Mouse (Mus musculus) adrenal gland, postnatal 14 days (tissue): ENCODE results near the gene Sema3b. TPM values are rescaled to one million over a fixed set of nuclear protein-coding genes. Genes with fewer than 3 reads are reported as not detected.
"Not testable (repeated sequence)": the region's sequence is repeated elsewhere in the genome, so short reads cannot be mapped to it uniquely, and the experiment has no call there.

ENCODE experiments used
- DNase-seq: peaks from one replicate; pipeline ENCODE4 v3.0.0; 2021; ENCODE audit warnings: mixed read lengths
- total RNA-seq: library from RNA; stranded (reverse); gene quantifications from 2 replicates; pipeline ENCODE4 v1.2.3, GENCODE M21; 2021

Gene Sema3b
- total RNA-seq, 1 experiment from 2014 or later, result 8.3 TPM

DNA sequence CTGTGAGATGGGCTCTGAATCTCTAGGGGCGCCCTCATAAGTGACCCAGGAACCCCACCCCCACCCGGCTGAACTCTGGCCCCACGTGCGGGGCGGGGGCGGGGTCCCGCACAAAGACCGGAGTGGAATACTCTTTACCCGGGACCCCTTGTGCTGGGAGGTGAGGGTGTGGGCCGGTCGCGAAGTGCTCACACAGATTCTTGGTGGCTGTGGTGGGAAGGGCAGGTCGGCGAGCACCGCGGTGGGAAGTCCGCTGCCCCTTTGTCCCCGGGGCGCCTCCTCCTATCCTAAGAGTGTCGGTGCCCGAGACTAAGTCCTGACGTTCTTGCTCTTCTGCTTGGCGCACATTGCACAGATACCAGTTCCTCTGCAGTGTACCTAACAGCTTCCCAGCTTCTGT is 39.8 kb downstream of the Sema3b start:
- no peak for DNase-seq

DNA sequence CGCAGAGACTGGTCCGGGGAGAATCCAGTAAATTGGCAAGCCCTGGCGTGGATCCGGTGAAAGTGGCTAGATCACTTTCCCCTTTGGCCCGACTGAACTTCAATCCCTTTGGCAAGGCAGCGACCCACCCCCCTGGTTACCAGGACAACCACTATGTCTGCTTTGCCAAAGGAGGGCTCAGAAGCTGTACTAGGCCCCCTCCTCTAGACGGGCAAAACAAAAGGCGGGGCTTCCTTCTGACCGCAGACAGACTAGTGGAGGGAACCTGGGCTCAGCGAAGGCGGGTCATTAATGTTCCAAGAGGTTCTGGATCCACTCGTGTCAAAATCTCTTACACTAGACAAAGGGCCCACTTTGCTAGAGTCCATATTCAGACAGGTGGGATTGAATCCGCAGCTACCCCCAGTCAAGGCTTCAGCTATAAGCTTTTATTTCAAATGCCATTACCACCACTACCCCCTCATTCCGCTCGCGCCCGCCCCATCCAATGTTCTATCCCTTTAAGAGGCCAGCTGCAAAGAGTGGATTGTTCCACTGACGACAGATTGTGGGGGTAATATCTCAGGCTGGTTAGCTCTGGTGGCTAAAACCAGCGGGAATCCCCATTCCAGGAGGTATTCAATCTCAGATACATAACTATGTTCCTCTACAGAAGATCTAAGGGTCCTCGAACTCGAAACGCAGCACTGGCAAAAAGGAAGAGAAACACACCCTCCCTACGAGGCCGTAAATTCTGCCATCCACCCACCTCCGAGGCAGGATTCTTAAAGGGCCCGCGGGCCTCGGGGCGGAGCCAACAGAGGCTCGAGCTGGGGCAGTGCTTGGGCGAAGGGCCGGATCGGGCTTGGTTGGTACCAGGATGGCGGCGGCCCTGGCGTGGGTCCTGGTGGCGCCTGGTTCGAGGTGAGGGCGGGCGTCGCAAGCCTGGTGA is 40.4 kb downstream of the Sema3b start:
- DNase-seq, result peak; percentile 93

DNA sequence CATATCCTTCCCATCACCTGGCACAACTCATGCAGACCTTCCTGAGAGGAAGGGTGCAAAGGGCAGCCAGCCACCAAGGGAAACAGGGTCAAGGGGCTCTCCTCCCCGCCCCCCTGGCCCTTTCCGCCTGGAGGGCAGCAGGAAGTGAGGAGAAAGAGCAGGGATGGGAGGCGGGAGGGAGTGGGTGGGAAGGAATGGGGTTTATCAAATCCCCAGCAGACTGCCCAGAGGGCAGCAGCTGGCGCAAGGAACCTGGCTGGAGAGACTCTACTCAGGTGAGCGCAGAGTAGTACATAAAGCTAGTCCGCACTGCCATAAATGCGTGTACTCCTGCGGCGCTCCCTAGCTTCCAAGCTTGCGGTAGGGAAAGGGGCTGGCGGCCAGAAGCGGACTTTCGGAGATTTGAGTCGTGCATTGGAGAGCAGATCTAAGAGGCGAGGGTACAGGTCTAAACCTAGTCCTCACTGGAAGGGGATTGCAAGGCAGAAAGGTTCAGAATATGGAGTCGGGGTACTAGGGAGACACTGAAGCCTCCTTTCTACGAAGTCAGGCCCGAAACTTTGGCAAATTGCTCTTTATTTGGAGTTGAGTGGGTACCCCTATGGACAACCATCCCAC is 41.2 kb downstream of the Sema3b start, which contains the start of gene Hyal2:
Hyal2 (plus strand) TSS at position 244 of the 618 bp plus-strand sequence.
- peak; percentile 73 for DNase-seq

DNA sequence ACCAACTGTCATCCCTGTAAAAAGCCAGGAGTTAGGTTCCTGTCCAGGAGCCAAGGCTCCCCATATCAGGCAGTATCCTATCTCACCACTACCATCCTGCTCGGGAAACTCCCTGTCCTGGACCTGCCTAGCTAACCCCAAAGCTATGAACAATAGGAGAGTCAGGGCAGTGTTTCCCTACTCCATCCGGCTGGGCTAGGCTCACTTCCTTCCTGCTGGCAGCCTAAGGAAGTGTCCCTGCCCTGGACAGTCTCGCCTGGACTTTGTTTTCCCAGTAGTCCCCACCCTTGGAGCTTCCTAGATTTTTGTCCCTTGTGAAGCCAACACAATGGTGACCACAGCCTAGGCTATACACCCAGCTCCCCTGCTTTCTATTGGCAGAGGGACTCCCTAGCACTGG is 42.2 kb downstream of the Sema3b start:
- DNase-seq, result peak; percentile 47

DNA sequence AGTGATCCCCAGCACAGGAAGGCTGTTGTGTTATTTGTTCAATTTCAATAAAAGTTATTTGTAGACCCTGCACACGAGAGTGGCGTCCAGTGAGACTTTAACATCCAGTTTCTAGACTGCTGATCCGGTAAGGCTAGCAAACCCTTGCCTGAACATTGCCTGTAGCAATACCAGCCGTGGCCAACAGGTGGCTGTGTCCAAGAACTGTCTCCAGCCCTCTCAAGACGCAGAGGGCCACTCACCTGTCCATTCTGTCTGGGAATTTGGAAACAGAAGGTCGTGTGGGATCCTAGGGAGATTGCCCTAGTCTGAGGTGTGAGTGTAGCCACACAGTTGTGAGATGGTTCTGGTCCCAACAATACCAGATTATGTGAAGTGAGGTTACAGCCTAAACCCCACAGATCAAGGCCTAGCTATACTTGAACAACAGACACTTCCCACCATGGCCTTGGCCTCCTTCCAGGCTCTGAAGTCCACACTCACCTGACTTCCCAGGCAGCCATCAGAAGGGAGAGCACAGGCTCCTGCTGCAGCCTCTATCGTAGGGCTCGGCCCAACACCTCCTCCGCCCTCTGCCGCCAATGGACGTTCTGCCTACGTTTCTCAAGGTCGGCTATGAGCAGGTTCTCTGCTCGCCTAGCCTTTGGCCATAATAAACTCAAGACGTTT is 42.9 kb downstream of the Sema3b start:
- DNase-seq, result peak; percentile 90

GRCm38 (mm10) chr9:107565556-107565955 is 43.5 kb downstream of the Sema3b start:
- DNase-seq, result not testable (repeated sequence)

DNA sequence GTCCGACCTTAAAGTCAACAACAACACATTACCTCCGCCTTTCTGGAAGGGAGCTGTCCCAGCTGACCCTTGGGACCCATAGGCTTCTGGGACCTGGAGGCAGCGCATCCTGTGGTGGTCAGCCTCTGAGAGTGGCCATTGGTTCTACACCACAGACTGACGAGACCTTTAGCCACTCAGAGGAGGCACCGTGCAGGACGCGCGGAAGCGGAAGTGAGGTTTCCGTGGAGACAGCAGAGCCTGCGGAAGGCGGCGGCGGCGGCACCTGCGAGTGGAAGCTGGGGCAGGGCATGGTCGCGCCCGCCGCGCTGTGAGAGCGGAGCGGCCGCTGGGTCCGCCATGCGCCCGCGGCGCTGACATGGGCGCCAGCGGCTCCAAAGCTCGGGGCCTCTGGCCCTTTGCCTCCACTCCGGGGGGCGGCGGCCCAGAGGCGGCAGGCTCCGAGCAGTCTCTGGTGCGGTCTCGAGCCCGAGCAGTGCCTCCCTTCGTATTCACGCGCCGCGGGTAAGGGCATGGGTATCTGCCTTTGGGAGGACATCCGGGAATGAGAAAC is 45.9 kb downstream of the Sema3b start, which contains the start of gene Tusc2:
Tusc2 (plus strand) TSS at position 227 of the 553 bp plus-strand sequence.
- peak; percentile 97 for DNase-seq

GRCm38 (mm10) chr9:107556346-107556745 is 52.7 kb downstream of the Sema3b start:
- DNase-seq, result no peak

DNA sequence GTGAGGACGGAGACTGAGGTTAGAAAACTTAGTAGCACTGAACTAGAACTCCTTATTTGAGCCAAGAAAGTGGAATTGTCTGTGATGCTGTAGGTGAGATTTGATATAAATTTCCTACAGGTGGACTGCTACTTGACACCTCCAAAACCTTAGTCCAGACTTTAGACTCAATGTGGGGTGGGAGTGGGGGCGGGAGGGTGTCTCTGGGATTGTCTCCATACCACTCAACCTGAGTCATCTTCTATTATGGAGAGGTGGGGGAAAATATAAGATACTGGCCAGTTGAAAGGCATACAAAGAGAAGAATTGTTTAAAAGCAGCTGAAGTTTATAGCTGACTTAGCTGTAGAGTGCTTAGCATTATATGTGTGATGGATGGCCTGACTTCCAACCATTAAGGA is 53.3 kb downstream of the Sema3b start:
- DNase-seq, result no peak

- DNase-seq, result peak; percentile 78
These were observed 54.0 kb downstream of the Sema3b start for GRCm38 (mm10) chr9:107555031-107555457.

DNA sequence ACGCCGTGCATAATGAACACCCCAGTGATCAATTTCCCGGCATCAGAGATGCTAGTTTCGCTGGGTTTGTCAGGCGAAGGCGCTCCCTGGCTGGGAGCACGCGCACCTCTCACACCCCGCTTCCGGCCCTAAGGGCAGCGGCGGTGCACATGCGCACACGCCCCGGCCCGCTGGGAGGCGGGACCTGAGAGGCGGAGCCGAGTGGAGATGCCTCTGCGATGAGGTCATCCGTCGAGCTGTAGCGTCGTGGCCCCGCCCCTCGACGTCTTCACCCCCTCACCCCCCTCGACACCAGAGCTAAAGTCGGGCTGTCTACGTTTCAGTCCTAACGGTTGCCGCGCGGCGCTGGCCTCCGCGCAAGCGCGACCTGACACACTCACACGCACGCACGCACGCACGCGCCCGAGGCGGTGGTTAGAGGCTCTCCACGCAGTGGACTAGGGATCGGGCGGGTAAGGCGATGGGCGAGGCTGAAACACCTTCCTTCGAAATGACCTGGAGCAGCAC is 54.7 kb downstream of the Sema3b start:
- DNase-seq, result peak; percentile 97

DNA sequence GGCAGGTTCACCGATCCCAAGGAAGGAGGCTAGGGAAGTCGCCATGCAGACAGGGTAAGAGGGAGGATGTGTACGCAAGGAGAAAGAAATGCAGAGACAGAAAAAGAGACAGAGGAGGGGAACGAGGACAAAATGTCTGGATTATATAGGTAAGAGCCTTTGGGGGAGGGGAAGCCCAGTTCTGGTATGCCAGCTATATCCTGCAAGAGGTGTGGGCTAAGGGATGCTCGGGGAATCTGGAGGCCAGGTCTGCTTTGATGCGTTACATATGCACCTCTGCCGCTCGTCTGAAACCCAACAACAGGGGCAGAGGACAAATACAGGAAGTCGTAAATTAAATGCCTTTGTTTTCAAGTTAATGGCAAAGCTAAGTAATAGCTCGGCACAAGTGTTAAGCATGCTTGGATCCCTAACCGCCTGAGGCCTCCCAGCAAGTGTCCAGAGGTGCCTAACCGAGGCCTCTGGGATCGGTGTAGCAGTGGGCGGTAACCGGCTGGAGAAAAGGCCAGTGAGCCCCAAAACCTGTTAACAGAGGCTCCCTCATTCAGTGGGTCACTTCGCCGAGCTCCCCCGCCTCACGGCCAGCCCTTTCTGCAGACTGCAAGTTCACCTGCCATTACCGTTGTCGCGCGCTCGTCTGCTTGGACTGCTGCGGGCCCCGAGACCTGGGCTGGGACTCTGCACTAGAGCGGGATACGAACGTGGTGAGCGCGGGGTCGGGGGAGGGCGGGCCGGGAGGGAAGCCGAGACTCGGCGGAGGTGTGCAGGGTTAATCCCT is 55.3 kb downstream of the Sema3b start:
- DNase-seq, result peak; percentile 64

- DNase-seq, result no peak
These were observed 56.2 kb downstream of the Sema3b start for GRCm38 (mm10) chr9:107552690-107553393.

DNA sequence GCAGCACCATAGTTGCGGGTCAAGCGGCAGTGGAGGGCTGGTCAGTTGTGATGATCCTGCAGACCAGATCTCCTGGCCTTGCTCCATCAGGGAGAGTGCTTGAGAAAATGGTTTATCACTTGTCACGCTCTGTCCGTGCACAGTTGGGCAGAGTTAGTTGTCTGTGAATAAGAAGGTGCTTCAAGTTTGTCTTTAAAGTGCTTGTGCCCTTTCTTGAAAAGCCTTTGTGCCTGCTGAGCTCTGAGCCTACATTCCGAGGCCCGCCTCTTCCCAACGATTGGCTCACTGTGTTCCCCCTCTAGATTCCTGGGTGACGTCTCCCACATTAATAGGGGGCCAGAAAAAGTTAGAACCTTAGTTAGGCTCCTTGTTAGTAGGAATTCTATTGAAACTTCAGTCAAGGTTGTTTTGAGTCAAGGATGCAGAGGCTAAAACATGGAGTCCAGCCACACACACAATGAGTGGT is 57.1 kb downstream of the Sema3b start:
- no peak for DNase-seq

GRCm38 (mm10) chr9:107551117-107551889 is 57.7 kb downstream of the Sema3b start, which contains the start of gene Rassf1:
Rassf1 (plus strand) TSS chr9:107551555.
- DNase-seq, result peak; percentile 80

DNA sequence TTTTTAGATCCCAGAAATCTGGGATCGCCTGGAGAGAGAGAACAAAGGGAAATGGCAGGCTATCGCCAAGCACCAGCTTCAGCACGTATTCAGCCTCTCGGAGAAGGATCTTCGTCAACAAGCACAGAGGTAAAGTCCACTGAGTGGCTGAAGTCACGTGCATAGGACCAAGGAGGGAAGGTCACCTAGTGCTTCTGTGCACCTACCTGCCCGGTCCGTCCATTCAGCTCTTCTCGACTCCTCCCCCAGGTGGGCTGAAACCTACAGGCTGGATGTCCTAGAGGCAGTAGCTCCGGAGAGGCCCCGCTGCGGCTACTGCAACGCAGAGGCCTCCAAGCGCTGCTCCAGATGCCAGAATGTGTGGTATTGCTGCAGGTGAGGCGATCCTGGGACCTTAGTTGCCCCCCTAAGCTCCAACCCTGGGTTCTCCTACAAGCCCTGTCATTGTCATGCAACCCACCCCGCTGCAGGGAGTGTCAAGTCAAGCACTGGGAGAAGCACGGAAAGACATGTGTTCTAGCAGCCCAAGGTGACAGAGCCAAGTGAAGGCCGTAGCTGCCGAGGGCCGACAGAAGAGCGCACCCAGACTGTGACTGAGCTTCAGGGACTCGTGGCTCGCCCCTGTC is 58.4 kb downstream of the Sema3b start:
- DNase-seq, result no peak

GRCm38 (mm10) chr9:107549297-107550074 is 59.5 kb downstream of the Sema3b start:
- no peak for DNase-seq

GRCm38 (mm10) chr9:107548820-107549219 is 60.2 kb downstream of the Sema3b start:
- no peak for DNase-seq
